Mouse (Mus musculus) adrenal gland, postnatal 10 days (tissue): ENCODE results near the gene Lrrc4c. TPM values are rescaled to one million over a fixed set of nuclear protein-coding genes. Genes with fewer than 3 reads are reported as not detected.

Experiments
- DNase-seq: peaks from one replicate; pipeline ENCODE4 v3.0.0; 2021; ENCODE audit warnings: mixed read lengths
- total RNA-seq, 2 experiments: library from RNA; stranded (reverse); gene quantifications; 2 replicates each; pipeline ENCODE4 v1.2.3; 2021

Gene Lrrc4c
- total RNA-seq, 2 experiments from 2014 or later: 3.1 to 4.0 TPM

- no peak for DNase-seq
Observed at GRCm38 (mm10) chr2:97294216-97294615, 976.2 kb downstream of the Lrrc4c start.

GRCm38 (mm10) chr2:97299704-97300103, 981.7 kb downstream of the Lrrc4c start:
- DNase-seq: peak; percentile 14

GRCm38 (mm10) chr2:97318008-97318407, 1000.0 kb downstream of the Lrrc4c start:
- no peak for DNase-seq

- no peak for DNase-seq
Observed at GRCm38 (mm10) chr2:97318536-97318935, 1000.6 kb downstream of the Lrrc4c start.

GRCm38 (mm10) chr2:97332084-97332682, 1014.2 kb downstream of the Lrrc4c start:
- DNase-seq: no peak

GRCm38 (mm10) chr2:97339627-97340026, 1021.7 kb downstream of the Lrrc4c start:
- no peak for DNase-seq

GRCm38 (mm10) chr2:97361235-97361634, 1043.3 kb downstream of the Lrrc4c start:
- DNase-seq: no peak

- no peak for DNase-seq
Observed at GRCm38 (mm10) chr2:97369978-97370377, 1052.0 kb downstream of the Lrrc4c start.

- DNase-seq: no peak
Observed at GRCm38 (mm10) chr2:97391437-97391836, 1073.5 kb downstream of the Lrrc4c start.

- DNase-seq: no peak
Observed at GRCm38 (mm10) chr2:97391876-97392275, 1073.9 kb downstream of the Lrrc4c start.

GRCm38 (mm10) chr2:97413066-97413465, 1095.1 kb downstream of the Lrrc4c start:
- no peak for DNase-seq

GRCm38 (mm10) chr2:97414416-97415362, 1096.7 kb downstream of the Lrrc4c start:
- no peak for DNase-seq

- DNase-seq: no peak
Observed at GRCm38 (mm10) chr2:97434140-97434539, 1116.2 kb downstream of the Lrrc4c start.

- no peak for DNase-seq
Observed at GRCm38 (mm10) chr2:97435616-97436015, 1117.6 kb downstream of the Lrrc4c start.

- no peak for DNase-seq
Observed at GRCm38 (mm10) chr2:97437767-97438166, 1119.8 kb downstream of the Lrrc4c start.

- no peak for DNase-seq
Observed at GRCm38 (mm10) chr2:97463573-97463972, 1145.6 kb downstream of the Lrrc4c start.

GRCm38 (mm10) chr2:97466243-97466793, 1148.3 kb downstream of the Lrrc4c start:
- DNase-seq: peak; percentile 87

GRCm38 (mm10) chr2:97467031-97467549, 1149.1 kb downstream of the Lrrc4c start:
- peak; percentile 19 for DNase-seq

- no peak for DNase-seq
Observed at GRCm38 (mm10) chr2:97467664-97468063, 1149.7 kb downstream of the Lrrc4c start.

GRCm38 (mm10) chr2:97468372-97468771, 1150.4 kb downstream of the Lrrc4c start:
- DNase-seq: no peak

- DNase-seq: no peak
Observed at GRCm38 (mm10) chr2:97469396-97469795, 1151.4 kb downstream of the Lrrc4c start.

GRCm38 (mm10) chr2:97478175-97478924, 1160.4 kb downstream of the Lrrc4c start:
- no peak for DNase-seq
